Comparison of ENCODE assay signal across 9 mouse cellular contexts in the genomic region with DNA sequence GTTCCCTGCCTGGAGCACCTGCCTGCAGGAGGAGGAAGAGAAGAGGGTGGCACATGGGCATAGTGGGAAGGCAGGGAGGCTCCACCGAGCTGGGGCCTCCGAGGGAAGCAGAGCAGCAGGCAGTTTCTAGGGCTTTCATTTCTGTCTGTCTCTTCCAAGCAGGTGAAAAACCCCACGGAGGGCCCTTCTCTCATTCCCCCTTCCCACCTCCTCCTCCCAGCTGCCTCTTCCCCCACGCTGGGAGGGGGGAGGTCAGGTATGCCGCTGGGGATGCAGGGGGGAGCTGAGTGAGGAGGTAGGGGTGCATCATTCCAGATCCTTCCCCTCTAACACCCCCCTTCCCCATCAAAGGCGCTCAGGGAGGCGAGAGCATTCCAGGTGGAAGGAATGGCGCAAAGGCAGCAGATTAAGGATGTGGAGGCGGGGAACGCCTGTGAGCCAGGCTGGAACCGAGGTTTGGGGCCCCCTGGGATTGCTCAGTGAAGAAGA. TPM values are rescaled to one million over a fixed set of nuclear protein-coding genes. Genes with fewer than 3 reads are reported as not detected.
DNase-seq lines count a peak whose midpoint lies in the region; ATAC-seq lines count a peak whose summit lies in the region.
"Had no signal": no experiment of that assay in that cellular context is flagged by ENCODE, and none has a peak within 500 bp of the region (broad histone marks: within the 10 kb centered on the region; RNA-seq: fewer than 3 reads in every experiment).

No protein-coding gene starts in this region.

- no peak for ATAC-seq in heart, embryonic 14.5 days (ENCODE audit: insufficient number of reproducible peaks, insufficient read depth, low FRiP score, low read depth)
- peak; percentile 51; the same call in 1 of the 2 replicates for ATAC-seq in forebrain, embryonic 16.5 days

- peaks cover 6% of the 10 kb centered on the region; the same call in 1 of the 2 replicates for H3K9me3 ChIP-seq in heart, embryonic 14.5 days (ENCODE audit: control insufficient read depth, low read length)
- H3K9me3 ChIP-seq in forebrain, embryonic 16.5 days (ENCODE audit: control insufficient read depth, low read length), result peaks cover 4% of the 10 kb centered on the region
- no peaks in the 10 kb centered on the region for H3K9me3 ChIP-seq in midbrain, embryonic 10.5 days (replicated peaks)

- H3K4me2 ChIP-seq in heart, embryonic 14.5 days (ENCODE audit: low read length), result 0 out of 2 replicates have a peak overlapping the region, but pooled peaks have one; percentile 23
- H3K4me2 ChIP-seq in forebrain, embryonic 16.5 days (ENCODE audit: low read length), result no peak overlapping the region

- no peak overlapping the region for H3K4me3 ChIP-seq in heart, embryonic 14.5 days (ENCODE audit: control insufficient read depth in 1 of 2, insufficient read depth in 1 of 2, low read depth in 1 of 2, low read length in 2 of 2)
- no peak overlapping the region for H3K4me3 ChIP-seq in forebrain, embryonic 16.5 days (replicated peaks; ENCODE audit: low read length)
- H3K4me3 ChIP-seq in midbrain, embryonic 10.5 days, result peak overlapping the region; percentile 24; the same call in 1 of the 2 replicates
- H3K4me3 ChIP-seq: erythroblast, embryonic 14.5 days had no signal

- H3K4me1 ChIP-seq in heart, embryonic 14.5 days (ENCODE audit: control insufficient read depth in 2 of 2, insufficient read depth in 2 of 2, low read length in 2 of 2), result peaks cover 29 to 40% of the 10 kb centered on the region in 2 experiments
- peaks cover 17% of the 10 kb centered on the region for H3K4me1 ChIP-seq in forebrain, embryonic 16.5 days (replicated peaks; ENCODE audit: control insufficient read depth, insufficient read depth, low read length)
- peaks cover 53% of the 10 kb centered on the region for H3K4me1 ChIP-seq in midbrain, embryonic 10.5 days

- H3K36me3 ChIP-seq in heart, embryonic 14.5 days (ENCODE audit: control insufficient read depth, insufficient read depth, low read length), result no peaks in the 10 kb centered on the region
- no peaks in the 10 kb centered on the region for H3K36me3 ChIP-seq in forebrain, embryonic 16.5 days (ENCODE audit: control insufficient read depth, insufficient read depth)
- H3K36me3 ChIP-seq in midbrain, embryonic 10.5 days, result 0 out of 2 replicates have a peak, but pooled peaks cover 2% of the 10 kb centered on the region

- intact Hi-C loops in heart, postnatal 25 days (cut with DNase I), result no loop called here

- no peak for DNase-seq in heart, postnatal 25 days (ENCODE audit: low spot score)
- peak; percentile 30 for DNase-seq in Muller cell, postnatal 12 days (ENCODE audit: inconsistent ontology term)
- DNase-seq in midbrain, embryonic 10.5 days (ENCODE audit: low spot score), result no peak
- no peak for DNase-seq in urinary bladder, postnatal 25 days (ENCODE audit: low spot score)
- no peak for DNase-seq in spleen, postnatal 36 days (ENCODE audit: low spot score in 2 of 2)
- DNase-seq in layer of hippocampus, adult 18-20 months (ENCODE audit: low spot score in 2 of 2), result no peak

- peak overlapping the region; percentile 4 to 27; a peak in 2 of 4 replicates for H3K27ac ChIP-seq in heart, embryonic 14.5 days (replicated peaks in 1 of 2; ENCODE audit: control insufficient read depth in 1 of 2, insufficient read depth in 1 of 2, low read depth in 2 of 2, low read length in 2 of 2)
- peak overlapping the region; percentile 47 for H3K27ac ChIP-seq in forebrain, embryonic 16.5 days (ENCODE audit: low read length)
- H3K27ac ChIP-seq in midbrain, embryonic 10.5 days (replicated peaks), result peak overlapping the region; percentile 24; the same call in 1 of the 2 replicates

- no peaks in the 10 kb centered on the region for H3K27me3 ChIP-seq in heart, embryonic 14.5 days (ENCODE audit: control insufficient read depth, insufficient read depth, low read length)
- H3K27me3 ChIP-seq in forebrain, embryonic 16.5 days (replicated peaks; ENCODE audit: control insufficient read depth, insufficient read depth, low read length), result no peaks in the 10 kb centered on the region
- no peaks in the 10 kb centered on the region for H3K27me3 ChIP-seq in midbrain, embryonic 10.5 days (ENCODE audit: low read depth, poor library complexity, severe bottlenecking)

- H3K9ac ChIP-seq in heart, embryonic 14.5 days (ENCODE audit: low read length), result no peak overlapping the region; the same call in 1 of the 2 replicates
- no peak overlapping the region for H3K9ac ChIP-seq in forebrain, embryonic 16.5 days (replicated peaks; ENCODE audit: low read depth, low read length)

- 13% methylated on average over 9 of the region's 11 CpGs for WGBS in heart, embryonic 14.5 days
- WGBS in forebrain, embryonic 16.5 days, result 10% methylated on average over 9 of the region's 11 CpGs
- WGBS in midbrain, embryonic 10.5 days, result 9% methylated on average over 11 of the region's 11 CpGs

RNA-seq across cellular contexts. Expression of gene Wasf2, which starts 9.4 kb away (rescaled TPM):
- polyA plus RNA-seq in heart, embryonic 14.5 days (2014; fragmentation: Nextera tagmentation; extraction: Ambion mirVana), result 50.7 and 68.6 TPM in 2 replicates
- 100 to 1,000 TPM in 1 of 2 experiments, 10 to 100 TPM in 1; 77.7 to 110 TPM for total RNA-seq in heart, postnatal 25 days (2021)
- polyA plus RNA-seq in forebrain, embryonic 16.5 days (2015; fragmentation: Nextera tagmentation; extraction: Ambion mirVana), result 27.0 and 31.5 TPM in 2 replicates
- 48.3 and 50.3 TPM in 2 replicates for polyA plus RNA-seq in midbrain, embryonic 10.5 days (2016; fragmentation: Nextera tagmentation; extraction: Ambion mirVana)
- 10 to 100 TPM; 27.4 to 32.6 TPM for total RNA-seq in layer of hippocampus, adult 18-20 months (2021)
